Mouse (Mus musculus): ENCODE data around the gene Smyd2. TPM values are rescaled to one million over a fixed set of nuclear protein-coding genes. Genes with fewer than 3 reads are reported as not detected.

Smyd2 gene
- total and polyA plus RNA-seq, 3 experiments = 140 to 146 TPM; not detected in 1

GRCm38 (mm10) chr1:189866621-189867020 lies 55.5 kb downstream of the Smyd2 start:
- no peak for TF ChIP-seq MAFK (IDR thresholded peaks at IDR 0.05; ENCODE audit: borderline replicate concordance, low read depth, low read length)
- peak; percentile 30; the same call in 1 of the 2 replicates for TF ChIP-seq TAL1 (IDR thresholded peaks at IDR 0.05; ENCODE audit: low read length)
- TF ChIP-seq BHLHE40 (IDR thresholded peaks at IDR 0.05; ENCODE audit: borderline replicate concordance, low read depth, low read length) = no peak
- TF ChIP-seq GATA1 (IDR thresholded peaks at IDR 0.05; ENCODE audit: low read depth, low read length) = 0 out of 2 replicates have a peak, but pooled peaks have one; percentile 48
- TF ChIP-seq ELF1 (IDR thresholded peaks at IDR 0.05; ENCODE audit: low read depth, low read length) = no peak
- TF ChIP-seq CHD2 (IDR thresholded peaks at IDR 0.05; ENCODE audit: low read length) = no peak
- TF ChIP-seq EP300 (IDR thresholded peaks at IDR 0.05; ENCODE audit: low read depth in 1 of 2, low read length in 2 of 2) = peak in 1 of 2 experiments; percentile 57; a peak in 2 of 4 replicates
- TF ChIP-seq RAD21 (IDR thresholded peaks at IDR 0.05; ENCODE audit: low read depth, low read length) = no peak
- no peak for TF ChIP-seq JUND (IDR thresholded peaks at IDR 0.05; ENCODE audit: low read depth, low read length)
- TF ChIP-seq ZKSCAN1 (IDR thresholded peaks at IDR 0.05; ENCODE audit: low read depth, low read length) = no peak
- no peak for TF ChIP-seq ZNF384 (IDR thresholded peaks at IDR 0.05; ENCODE audit: low read depth, low read length)
- no peak for TF ChIP-seq CTCF (IDR thresholded peaks at IDR 0.05 in 2 of 3, conservative IDR thresholded peaks at IDR 0.05 in 1 of 3; ENCODE audit: control insufficient read depth in 1 of 3, insufficient read depth in 1 of 3, low read depth in 2 of 3, low read length in 3 of 3, poor library complexity in 1 of 3, severe bottlenecking in 1 of 3)
- TF ChIP-seq ETS1 (IDR thresholded peaks at IDR 0.05; ENCODE audit: low read depth, low read length) = no peak
- peak; percentile 30 for TF ChIP-seq TCF12 (IDR thresholded peaks at IDR 0.05; ENCODE audit: low read depth, low read length)
- no peak for TF ChIP-seq MAZ (IDR thresholded peaks at IDR 0.05; ENCODE audit: low read depth, low read length)
- TF ChIP-seq MAX (IDR thresholded peaks at IDR 0.05; ENCODE audit: low read length) = no peak
- peak overlapping the region; percentile 34 for H3K9ac ChIP-seq (ENCODE audit: control insufficient read depth, low read depth, low read length, poor library complexity, severe bottlenecking)
- H3K27me3 ChIP-seq (ENCODE audit: control insufficient read depth in 1 of 2, insufficient read depth in 2 of 2, low read length in 2 of 2) = no peaks in the 10 kb centered on the region
- H3K4me1 ChIP-seq (ENCODE audit: control insufficient read depth in 1 of 2, insufficient read depth in 2 of 2, low read length in 2 of 2) = peaks cover 5 to 15% of the 10 kb centered on the region in 2 experiments
- H3K36me3 ChIP-seq (ENCODE audit: control insufficient read depth in 1 of 2, insufficient read depth in 2 of 2, low read length in 2 of 2) = peaks cover 0 to 9% of the 10 kb centered on the region in 2 experiments; a peak in 2 of 4 replicates
- H3K9me3 ChIP-seq (replicated peaks; ENCODE audit: insufficient read depth, low read length) = no peaks in the 10 kb centered on the region
- no peaks in the 10 kb centered on the region for H3K79me2 ChIP-seq (ENCODE audit: control insufficient read depth, insufficient read depth, low read length, poor library complexity)
- peak overlapping the region; percentile 70 for H3K27ac ChIP-seq (ENCODE audit: control insufficient read depth, low read depth, low read length)
- peak; percentile 37 for DNase-seq (ENCODE audit: low read depth, low spot score)
- peak overlapping the region; percentile 45 to 61 for H3K4me3 ChIP-seq (ENCODE audit: control insufficient read depth in 1 of 2, insufficient read depth in 1 of 2, low read depth in 2 of 2, low read length in 2 of 2)

- Histone ChIP-seq H3K4me1 (ENCODE audit: control insufficient read depth in 1 of 2, insufficient read depth in 2 of 2, low read length in 2 of 2) (peaks cover 5 to 13% of the 10 kb centered on the region in 2 experiments), H3K27ac (ENCODE audit: control insufficient read depth, low read depth, low read length) (no peak overlapping the region), H3K9ac (ENCODE audit: control insufficient read depth, low read depth, low read length, poor library complexity, severe bottlenecking) (no peak overlapping the region), H3K9me3 (replicated peaks; ENCODE audit: insufficient read depth, low read length) (no peaks in the 10 kb centered on the region), H3K4me3 (ENCODE audit: control insufficient read depth in 1 of 2, insufficient read depth in 1 of 2, low read depth in 2 of 2, low read length in 2 of 2) (no peak overlapping the region), H3K36me3 (ENCODE audit: control insufficient read depth in 1 of 2, insufficient read depth in 2 of 2, low read length in 2 of 2) (peaks cover 0 to 9% of the 10 kb centered on the region in 2 experiments; a peak in 2 of 4 replicates), H3K79me2 (ENCODE audit: control insufficient read depth, insufficient read depth, low read length, poor library complexity) (no peaks in the 10 kb centered on the region), H3K27me3 (ENCODE audit: control insufficient read depth in 1 of 2, insufficient read depth in 2 of 2, low read length in 2 of 2) (no peaks in the 10 kb centered on the region)
- TF ChIP-seq SMC3 (IDR thresholded peaks at IDR 0.05; ENCODE audit: low read depth, low read length) (no peak), E2F4 (IDR thresholded peaks at IDR 0.05; ENCODE audit: borderline replicate concordance, low read depth, low read length) (no peak), MEF2A (IDR thresholded peaks at IDR 0.05; ENCODE audit: extremely low read depth, insufficient replicate concordance, low read depth, low read length, poor library complexity, severe bottlenecking) (no peak), BHLHE40 (IDR thresholded peaks at IDR 0.05; ENCODE audit: borderline replicate concordance, low read depth, low read length) (no peak), RCOR1 (IDR thresholded peaks at IDR 0.05; ENCODE audit: low read depth, low read length) (no peak), MAZ (IDR thresholded peaks at IDR 0.05; ENCODE audit: low read depth, low read length) (no peak), ZKSCAN1 (IDR thresholded peaks at IDR 0.05; ENCODE audit: low read depth, low read length) (no peak), TCF12 (IDR thresholded peaks at IDR 0.05; ENCODE audit: low read depth, low read length) (no peak), SIN3A (IDR thresholded peaks at IDR 0.05; ENCODE audit: low read length) (no peak), UBTF (IDR thresholded peaks at IDR 0.05; ENCODE audit: borderline replicate concordance, insufficient read depth, low read depth, low read length) (no peak), NRF1 (IDR thresholded peaks at IDR 0.05; ENCODE audit: insufficient read depth, low read depth, low read length, poor library complexity, severe bottlenecking) (no peak), EP300 (IDR thresholded peaks at IDR 0.05; ENCODE audit: low read depth in 1 of 2, low read length in 2 of 2) (no peak), HCFC1 (IDR thresholded peaks at IDR 0.05; ENCODE audit: low read depth, low read length) (no peak)
- DNase-seq (ENCODE audit: low read depth, low spot score) = no peak
Observed at GRCm38 (mm10) chr1:189864846-189865560, 57.2 kb downstream of the Smyd2 start.

Data from MEL (cell line).